Mouse (Mus musculus) splenic B cell, adult 2 months (primary cell): Measurements from ENCODE around the gene Rspo1.

Experiments used
- DNase-seq: peaks from one replicate; pipeline ENCODE4 v3.0.0-alpha.2; 2011; ENCODE audit warnings: low read depth, low spot score
- H3K27me3 ChIP-seq: 2 replicates; pipeline ENCODE4 v1.6.1; 2012; ENCODE audit warnings: mild to moderate bottlenecking, low read length, moderate library complexity, mixed read lengths; ENCODE audit not compliant: control insufficient read depth, poor library complexity, insufficient read depth, severe bottlenecking
- H3K36me3 ChIP-seq: 2 replicates; pipeline ENCODE4 v1.6.1; 2012; ENCODE audit warnings: mild to moderate bottlenecking, low read length, moderate library complexity, mixed read lengths; ENCODE audit not compliant: control insufficient read depth, poor library complexity, insufficient read depth, severe bottlenecking

The Rspo1 gene

GRCm38 (mm10) chr4:124989787-124990253 lies 3.6 kb downstream of the Rspo1 start:
- H3K36me3 ChIP-seq = no peaks in the 10 kb centered on the region
- DNase-seq = no peak
- no peaks in the 10 kb centered on the region for H3K27me3 ChIP-seq

- no peak for DNase-seq
- H3K36me3 ChIP-seq = no peaks in the 10 kb centered on the region
- H3K27me3 ChIP-seq = no peaks in the 10 kb centered on the region
Observed at GRCm38 (mm10) chr4:124990325-124990724, 4.1 kb downstream of the Rspo1 start.

- no peak for DNase-seq
- no peaks in the 10 kb centered on the region for H3K36me3 ChIP-seq
- no peaks in the 10 kb centered on the region for H3K27me3 ChIP-seq
Observed at GRCm38 (mm10) chr4:124997479-124998147, 11.4 kb downstream of the Rspo1 start.

- Histone ChIP-seq H3K27me3 (no peaks in the 10 kb centered on the region), H3K36me3 (no peaks in the 10 kb centered on the region)
Observed at GRCm38 (mm10) chr4:124999548-124999947, 13.3 kb downstream of the Rspo1 start.

GRCm38 (mm10) chr4:125002978-125003377 lies 16.7 kb downstream of the Rspo1 start:
- no peak for DNase-seq
- Histone ChIP-seq H3K27me3 (no peaks in the 10 kb centered on the region), H3K36me3 (no peaks in the 10 kb centered on the region)

More at GRCm38 (mm10) chr4:124999548-124999947, 13.3 kb downstream of the Rspo1 start:
- no peak for DNase-seq

- no peaks in the 10 kb centered on the region for H3K36me3 ChIP-seq
- no peak for DNase-seq
- no peaks in the 10 kb centered on the region for H3K27me3 ChIP-seq
Observed at GRCm38 (mm10) chr4:125004886-125005285, 18.7 kb downstream of the Rspo1 start.

- Histone ChIP-seq H3K27me3 (no peaks in the 10 kb centered on the region), H3K36me3 (no peaks in the 10 kb centered on the region)
- DNase-seq = no peak
Observed at GRCm38 (mm10) chr4:125007460-125007859, 21.2 kb downstream of the Rspo1 start.

- H3K27me3 ChIP-seq = no peaks in the 10 kb centered on the region
- DNase-seq = no peak
- H3K36me3 ChIP-seq = no peaks in the 10 kb centered on the region
Observed at GRCm38 (mm10) chr4:125008220-125008619, 22.0 kb downstream of the Rspo1 start.

GRCm38 (mm10) chr4:125008712-125009111 lies 22.5 kb downstream of the Rspo1 start:
- Histone ChIP-seq H3K36me3 (no peaks in the 10 kb centered on the region), H3K27me3 (no peaks in the 10 kb centered on the region)
- DNase-seq = no peak

GRCm38 (mm10) chr4:125015806-125016635 lies 29.8 kb downstream of the Rspo1 start, which contains the start of gene Gnl2:
Gene Gnl2, plus strand, starts transcription at chr4:125016585.
- no peak for DNase-seq
- Histone ChIP-seq H3K27me3 (no peaks in the 10 kb centered on the region), H3K36me3 (no peaks in the 10 kb centered on the region)

- Histone ChIP-seq H3K27me3 (no peaks in the 10 kb centered on the region), H3K36me3 (no peaks in the 10 kb centered on the region)
- DNase-seq = no peak
Observed at GRCm38 (mm10) chr4:125017431-125017830, 31.2 kb downstream of the Rspo1 start.

GRCm38 (mm10) chr4:125020780-125021538 lies 34.7 kb downstream of the Rspo1 start:
- Histone ChIP-seq H3K36me3 (no peaks in the 10 kb centered on the region), H3K27me3 (no peaks in the 10 kb centered on the region)
- DNase-seq = peak; percentile 10

GRCm38 (mm10) chr4:125029891-125030614 lies 43.8 kb downstream of the Rspo1 start:
- peak; percentile 94 for DNase-seq
- Histone ChIP-seq H3K27me3 (no peaks in the 10 kb centered on the region), H3K36me3 (no peaks in the 10 kb centered on the region)

- Histone ChIP-seq H3K27me3 (no peaks in the 10 kb centered on the region), H3K36me3 (peaks cover 11% of the 10 kb centered on the region)
- no peak for DNase-seq
Observed at GRCm38 (mm10) chr4:125034341-125034740, 48.1 kb downstream of the Rspo1 start.
